Mouse (Mus musculus) lung, adult 18-20 months (tissue): ENCODE data around the gene Abcc6.

Experiments
- DNase-seq, 2 experiments: peaks; one replicate each; pipeline ENCODE4 v3.0.0; 2022; ENCODE audit warnings: mixed read lengths in 2 of 2

Gene Abcc6

DNA sequence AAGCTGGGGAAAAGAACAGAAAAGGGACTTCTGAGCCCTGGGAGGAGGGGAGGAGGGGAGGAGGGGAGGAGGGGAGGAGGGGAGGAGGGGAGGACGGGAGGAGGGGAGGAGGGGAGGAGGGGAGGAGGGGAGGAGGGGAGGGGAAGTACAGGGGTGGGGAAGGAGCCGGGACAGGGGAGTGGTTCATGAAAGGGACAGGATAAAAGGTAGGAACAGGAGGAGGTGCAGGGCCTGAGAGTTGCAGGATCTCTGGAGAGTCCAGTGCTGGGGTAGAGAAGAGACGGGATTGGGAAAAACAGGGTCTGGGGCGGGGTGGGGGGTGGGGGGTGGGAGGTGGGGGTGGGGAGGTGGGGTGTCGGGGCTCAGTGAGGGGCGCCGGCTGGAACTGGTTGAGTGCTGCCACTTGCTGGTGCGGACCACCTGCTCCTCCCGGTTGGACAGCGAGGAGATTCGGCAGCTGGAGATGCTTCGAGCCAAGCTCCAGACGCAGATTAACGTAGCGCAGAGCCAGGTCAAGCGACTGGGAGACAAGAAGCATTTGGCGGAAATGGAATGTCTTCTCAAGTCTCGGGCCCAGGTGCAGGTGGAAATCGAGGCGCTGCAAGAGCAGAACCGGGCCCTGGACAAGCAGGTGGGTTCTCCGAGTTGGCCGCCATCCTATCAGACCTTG, 101.3 kb downstream of the Abcc6 start:
- no peak for DNase-seq

DNA sequence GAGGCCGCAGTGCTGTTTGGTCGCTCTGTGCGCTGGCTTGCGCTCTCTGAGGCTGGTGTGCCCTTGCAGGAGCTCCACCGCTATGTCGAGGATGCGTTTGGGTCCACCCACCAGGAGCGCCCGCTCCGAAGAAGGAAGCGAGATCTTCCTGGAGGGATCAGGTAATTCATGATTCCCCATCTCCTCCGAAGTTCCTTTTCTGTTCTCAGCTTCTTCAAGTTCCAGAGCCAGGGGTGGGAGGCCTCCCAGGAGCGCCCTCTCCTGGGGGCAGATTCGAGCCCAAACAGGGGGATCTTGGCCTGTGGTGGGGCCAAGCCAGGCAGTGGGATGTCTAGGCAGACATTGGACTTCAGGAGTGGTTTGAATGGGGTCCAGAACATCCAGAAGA, 105.7 kb downstream of the Abcc6 start:
- peak; percentile 37 to 46 for DNase-seq

DNA sequence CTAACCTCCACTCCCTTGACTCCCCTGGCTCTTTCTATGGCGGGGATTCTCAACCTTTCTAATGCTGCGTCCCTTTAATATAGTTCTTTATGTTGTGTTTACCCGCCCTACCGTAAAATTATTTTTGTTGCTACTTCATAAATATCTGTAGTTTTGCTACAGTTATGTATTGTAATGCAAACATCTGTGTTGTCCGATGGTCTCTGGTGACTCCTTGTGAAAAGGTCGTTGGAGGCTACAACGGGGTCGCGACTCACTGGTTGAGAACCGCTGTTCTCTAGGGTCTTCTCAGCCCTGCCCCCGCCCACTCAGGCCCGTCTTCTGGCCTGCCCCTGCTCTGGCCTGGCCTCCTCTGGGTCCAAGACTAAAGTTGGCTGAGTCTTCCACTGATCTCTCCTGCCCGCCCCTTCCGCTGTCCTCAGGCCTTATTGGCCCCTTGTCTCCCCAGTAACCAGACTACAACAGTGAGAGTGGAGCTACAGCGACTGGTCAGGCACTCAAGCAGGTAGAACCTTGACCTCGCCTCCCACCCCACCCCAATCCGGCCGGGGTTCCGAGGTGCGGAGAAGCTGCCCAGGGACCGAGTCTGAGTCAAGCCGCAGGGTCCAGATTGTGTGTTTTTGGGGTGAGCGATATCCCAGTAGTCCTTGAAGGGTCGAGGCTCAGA, 106.2 kb downstream of the Abcc6 start, which contains the start of gene Ccdc114:
Gene Ccdc114 (plus strand): TSS at position 311 of the 667 bp plus-strand sequence.
- peak; percentile 86 for DNase-seq

DNA sequence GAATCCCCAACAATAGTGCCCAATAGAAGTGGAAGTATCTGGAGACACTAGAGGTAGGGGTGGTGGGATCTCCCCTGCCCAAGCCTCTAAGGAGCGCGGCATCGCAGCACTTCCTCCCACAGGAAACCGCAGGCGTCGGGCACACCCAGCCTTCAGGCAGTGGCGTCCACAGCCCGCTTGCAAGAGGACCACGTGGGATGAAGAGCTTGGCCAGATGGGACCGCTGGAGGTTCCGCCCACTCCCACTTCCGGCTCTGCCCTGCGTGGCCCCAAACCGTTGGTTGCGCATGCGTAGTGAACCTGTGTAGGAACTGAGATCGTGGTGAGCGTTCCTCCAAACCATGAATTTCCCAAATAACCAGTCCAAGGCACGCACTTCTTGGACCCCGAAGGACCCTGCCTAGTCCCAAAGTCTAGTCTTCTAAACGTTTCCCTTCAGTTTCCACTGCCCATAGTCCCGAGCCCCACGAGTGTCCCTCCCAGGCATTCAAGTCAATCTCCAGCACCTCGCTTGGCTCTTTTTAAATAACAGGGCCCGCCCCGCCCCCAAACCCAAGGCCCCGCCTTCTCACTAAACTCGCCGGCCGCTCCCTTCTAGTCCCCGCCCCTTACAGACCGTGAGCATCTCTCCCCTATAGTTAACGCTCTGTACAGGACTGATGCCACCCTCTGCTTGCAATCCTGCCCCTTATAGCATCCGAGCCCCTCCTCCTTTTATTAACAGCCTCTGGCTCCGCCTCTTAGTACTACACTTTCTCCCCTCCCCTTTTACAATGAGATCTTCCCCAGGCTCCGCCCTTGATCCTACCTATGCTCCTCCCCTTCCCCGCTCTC, 107.0 kb downstream of the Abcc6 start:
- peak; percentile 97 for DNase-seq

DNA sequence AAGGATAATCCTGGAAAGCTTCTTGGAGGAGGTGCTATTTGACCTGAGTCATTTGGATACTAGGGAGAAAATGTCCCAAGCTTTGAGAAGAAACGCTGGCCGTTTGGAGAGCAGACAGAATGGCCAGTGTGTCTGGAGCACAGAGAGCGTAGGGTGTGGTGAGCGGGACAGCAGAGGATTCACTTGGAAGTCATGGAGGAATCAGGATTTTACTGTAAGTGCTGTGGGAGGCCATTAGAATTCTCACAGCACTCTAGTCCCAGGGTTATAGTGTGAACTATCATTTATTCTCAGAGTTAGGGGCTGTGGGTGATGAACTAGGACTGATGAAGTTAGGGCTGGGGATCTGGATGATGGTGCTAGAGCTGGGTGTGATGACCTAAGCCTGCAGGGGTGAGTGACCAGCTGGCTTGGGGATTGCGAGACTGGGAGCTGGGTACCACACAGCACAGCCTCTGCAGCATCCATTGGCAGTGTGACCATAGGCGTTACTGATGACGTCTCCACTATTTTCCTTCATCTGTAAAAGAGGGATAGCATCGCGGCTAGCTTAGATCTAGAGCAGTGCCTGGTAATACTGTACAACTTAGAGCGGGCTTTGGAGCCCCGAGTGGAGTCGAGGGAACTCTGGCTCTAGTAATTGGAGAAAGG, 108.0 kb downstream of the Abcc6 start:
- no peak for DNase-seq

DNA sequence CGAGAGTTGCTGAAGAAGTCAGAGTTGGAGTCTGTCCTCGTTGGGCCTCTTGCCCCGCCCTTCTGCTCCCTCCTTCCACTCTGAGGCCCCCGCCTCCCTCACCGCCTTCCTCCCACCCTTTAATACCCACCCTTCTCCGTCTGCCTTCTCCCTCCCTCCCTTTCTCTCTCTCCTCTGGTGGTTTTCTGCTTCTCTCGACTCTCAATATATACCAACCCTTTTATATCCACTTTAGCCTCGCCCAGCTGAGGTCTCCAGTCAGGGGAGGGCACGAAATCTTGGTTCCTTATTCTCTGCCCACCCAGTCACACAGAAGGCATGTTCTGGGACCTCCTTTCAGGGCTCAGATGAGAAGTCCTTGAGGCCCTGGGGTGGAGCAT, 108.9 kb downstream of the Abcc6 start, which contains the start of gene Emp3:
Gene Emp3 (minus strand): TSS at position 163 of the 380 bp plus-strand sequence.
- DNase-seq: peak; percentile 54 to 64

DNA sequence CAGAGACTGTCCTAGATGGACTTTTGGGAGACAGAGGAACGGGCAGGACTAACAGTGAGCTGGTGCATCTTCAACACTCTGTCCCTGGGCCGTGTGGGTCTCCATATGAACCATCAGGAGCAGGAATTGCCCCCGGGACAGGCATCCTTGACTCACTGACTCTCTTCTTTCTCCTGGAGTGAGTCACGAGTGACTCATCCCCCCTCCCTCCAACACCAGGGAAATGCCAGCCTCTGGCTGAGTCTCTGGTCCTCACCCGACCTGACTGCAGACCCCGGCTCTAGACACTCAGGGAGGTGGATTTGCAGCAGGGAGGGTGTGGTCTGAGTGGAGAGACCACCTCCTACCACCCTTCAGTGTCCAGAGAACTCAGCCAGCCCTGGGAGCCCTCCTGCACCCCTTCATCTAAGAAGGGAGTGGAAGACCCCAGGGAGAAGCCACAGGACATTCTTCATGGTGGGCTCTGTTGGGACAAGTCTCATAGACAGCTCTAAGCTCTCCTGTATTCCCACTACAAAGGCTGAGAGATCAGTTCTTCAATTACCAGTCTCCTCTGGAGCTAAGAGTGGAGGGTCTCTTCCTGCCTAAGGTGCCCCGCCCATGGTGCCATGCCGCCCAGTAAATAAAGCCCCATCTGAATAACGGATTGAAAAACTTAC, 109.4 kb downstream of the Abcc6 start:
- DNase-seq: peak; percentile 43 to 48

DNA sequence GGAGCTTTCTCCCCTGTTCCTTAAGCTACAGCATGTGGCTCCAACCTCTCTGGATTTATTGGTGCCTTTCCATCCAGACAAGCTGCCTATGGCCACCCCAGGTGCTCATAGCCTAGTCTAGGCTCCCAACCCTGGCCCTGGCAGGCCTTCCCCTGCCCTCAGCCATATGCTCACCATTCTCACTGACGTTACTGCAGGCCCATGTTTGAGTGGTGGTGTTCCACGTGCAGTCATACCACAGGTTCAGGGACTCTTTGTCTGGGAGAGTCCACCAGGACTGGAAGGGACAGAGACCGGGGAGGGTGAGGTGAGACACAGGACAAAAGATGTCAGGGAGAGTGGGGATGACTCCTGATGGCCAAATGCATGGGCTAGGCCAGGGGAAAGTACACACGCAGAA, 110.3 kb downstream of the Abcc6 start:
- DNase-seq: no peak

DNA sequence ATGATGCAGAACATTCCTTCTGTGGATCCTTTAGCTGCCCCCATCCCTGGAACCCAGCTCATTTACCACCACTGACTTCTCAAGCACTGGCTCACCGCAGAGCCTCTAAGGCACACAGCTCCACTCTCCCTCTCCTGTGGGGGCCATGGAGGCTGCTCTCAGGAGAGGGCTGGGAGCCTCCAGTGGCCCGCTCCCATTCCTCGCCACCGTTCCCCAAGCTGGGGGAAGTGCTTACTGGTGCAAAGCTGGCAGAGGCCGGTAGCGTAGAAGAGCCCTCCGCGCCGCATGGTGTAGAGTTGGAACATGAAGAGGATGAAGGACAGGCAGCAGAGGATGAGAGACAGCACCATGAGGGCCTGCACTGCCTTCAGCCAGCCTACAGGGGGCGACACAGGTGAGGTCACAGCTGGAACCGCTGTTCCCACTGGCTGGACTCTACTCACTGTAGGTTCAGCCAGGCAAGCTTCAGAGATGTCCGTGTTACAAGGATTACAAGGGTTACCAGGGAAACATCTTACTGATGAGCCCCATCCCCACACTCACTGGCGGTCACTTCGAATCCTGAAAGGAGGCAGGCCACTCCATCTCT, 110.9 kb downstream of the Abcc6 start:
- DNase-seq: no peak

DNA sequence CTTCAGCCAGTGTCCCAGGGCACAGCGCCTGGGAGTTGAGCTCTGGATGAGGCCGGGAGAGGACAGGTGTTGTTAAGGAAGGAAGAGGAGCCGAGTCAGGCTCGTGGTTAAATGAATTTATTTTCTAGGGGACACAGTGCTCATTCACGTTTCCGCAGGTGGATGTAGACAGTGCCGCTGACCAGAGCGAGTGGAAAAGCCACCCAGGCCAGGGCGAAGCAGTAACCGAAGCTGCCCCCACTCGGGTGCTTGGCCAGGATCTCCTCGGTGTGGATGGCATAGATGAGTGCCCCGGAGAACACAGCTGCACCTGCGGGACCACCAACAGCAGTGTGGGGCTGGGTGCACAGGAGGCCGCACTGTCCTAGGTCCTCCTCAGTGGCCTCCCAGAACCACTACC, 112.2 kb downstream of the Abcc6 start:
- DNase-seq: no peak
